Mouse (Mus musculus): ENCODE results near the gene Fbxo41. TPM values are rescaled to one million over a fixed set of nuclear protein-coding genes. Genes with fewer than 3 reads are reported as not detected.

The Fbxo41 gene
- polyA plus RNA-seq, 1 experiment, result 0.04 TPM

DNA sequence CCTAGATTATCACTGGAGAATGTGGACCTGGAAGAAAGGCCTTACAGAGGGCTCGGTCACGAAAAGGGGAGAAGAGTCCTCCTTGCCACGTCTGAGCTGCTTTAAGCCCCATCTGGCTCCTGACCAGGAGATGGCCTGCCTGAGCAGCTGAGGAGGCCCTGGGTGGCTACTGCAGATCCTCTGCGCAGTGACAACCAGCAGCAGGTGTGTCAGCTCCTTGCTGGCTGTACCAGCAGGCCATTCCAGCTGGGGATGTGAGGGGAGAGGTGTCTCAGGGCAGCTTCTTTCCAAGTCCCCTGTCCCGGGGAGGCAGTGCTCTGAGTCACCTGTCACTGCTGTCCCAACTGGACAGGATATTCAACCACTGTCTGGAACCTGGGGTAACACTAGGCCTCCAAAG is 30.3 kb downstream of the Fbxo41 start:
- WGBS, result 82% methylated on average over 5 of the region's 5 CpGs
- Histone ChIP-seq H3K27ac (ENCODE audit: control insufficient read depth, insufficient read depth, low read length) (no peak overlapping the region), H3K36me3 (ENCODE audit: control insufficient read depth, insufficient read depth, low read length) (peaks cover 17% of the 10 kb centered on the region), H3K4me1 (replicated peaks; ENCODE audit: control insufficient read depth, insufficient read depth, low read length) (no peaks in the 10 kb centered on the region), H3K27me3 (ENCODE audit: control insufficient read depth, insufficient read depth, low read length) (no peaks in the 10 kb centered on the region), H3K4me3 (ENCODE audit: control insufficient read depth, insufficient read depth, low read length) (no peak overlapping the region)
- DNase-seq, result no peak
- no peak for TF ChIP-seq CTCF (IDR thresholded peaks at IDR 0.05; ENCODE audit: borderline replicate concordance, control insufficient read depth, extremely low read depth, insufficient read depth, low read length, poor library complexity)
- no peak for TF ChIP-seq POLR2A (IDR thresholded peaks at IDR 0.05; ENCODE audit: control insufficient read depth, extremely low read depth, insufficient read depth, low read length, poor library complexity)

DNA sequence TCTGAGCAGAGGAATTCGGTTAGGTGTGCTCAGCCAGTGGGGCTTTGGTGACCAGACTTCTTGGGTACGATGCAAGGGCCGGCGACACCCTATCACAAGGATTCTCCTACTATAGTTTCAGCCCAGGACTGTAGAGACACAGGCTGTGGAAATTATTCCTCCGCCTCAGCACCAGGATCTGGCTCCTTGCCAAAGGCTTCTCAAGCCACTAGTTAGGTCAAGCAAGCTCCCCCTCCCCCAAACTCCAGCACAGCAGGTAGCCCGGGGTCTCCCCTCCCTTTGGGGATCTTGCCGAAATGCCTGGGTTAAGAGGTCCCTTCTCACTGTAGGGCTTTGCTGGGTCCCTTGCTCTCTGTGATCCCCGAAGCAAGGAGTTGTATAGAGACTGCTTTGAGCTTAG is 30.8 kb downstream of the Fbxo41 start:
- Histone ChIP-seq H3K36me3 (ENCODE audit: control insufficient read depth, insufficient read depth, low read length) (peaks cover 22% of the 10 kb centered on the region), H3K4me3 (ENCODE audit: control insufficient read depth, insufficient read depth, low read length) (no peak overlapping the region), H3K4me1 (replicated peaks; ENCODE audit: control insufficient read depth, insufficient read depth, low read length) (no peaks in the 10 kb centered on the region), H3K27ac (ENCODE audit: control insufficient read depth, insufficient read depth, low read length) (no peak overlapping the region), H3K27me3 (ENCODE audit: control insufficient read depth, insufficient read depth, low read length) (no peaks in the 10 kb centered on the region)
- 81% methylated on average over 8 of the region's 8 CpGs for WGBS
- no peak for DNase-seq
- TF ChIP-seq CTCF (IDR thresholded peaks at IDR 0.05; ENCODE audit: borderline replicate concordance, control insufficient read depth, extremely low read depth, insufficient read depth, low read length, poor library complexity) (no peak), POLR2A (IDR thresholded peaks at IDR 0.05; ENCODE audit: control insufficient read depth, extremely low read depth, insufficient read depth, low read length, poor library complexity) (no peak)

DNA sequence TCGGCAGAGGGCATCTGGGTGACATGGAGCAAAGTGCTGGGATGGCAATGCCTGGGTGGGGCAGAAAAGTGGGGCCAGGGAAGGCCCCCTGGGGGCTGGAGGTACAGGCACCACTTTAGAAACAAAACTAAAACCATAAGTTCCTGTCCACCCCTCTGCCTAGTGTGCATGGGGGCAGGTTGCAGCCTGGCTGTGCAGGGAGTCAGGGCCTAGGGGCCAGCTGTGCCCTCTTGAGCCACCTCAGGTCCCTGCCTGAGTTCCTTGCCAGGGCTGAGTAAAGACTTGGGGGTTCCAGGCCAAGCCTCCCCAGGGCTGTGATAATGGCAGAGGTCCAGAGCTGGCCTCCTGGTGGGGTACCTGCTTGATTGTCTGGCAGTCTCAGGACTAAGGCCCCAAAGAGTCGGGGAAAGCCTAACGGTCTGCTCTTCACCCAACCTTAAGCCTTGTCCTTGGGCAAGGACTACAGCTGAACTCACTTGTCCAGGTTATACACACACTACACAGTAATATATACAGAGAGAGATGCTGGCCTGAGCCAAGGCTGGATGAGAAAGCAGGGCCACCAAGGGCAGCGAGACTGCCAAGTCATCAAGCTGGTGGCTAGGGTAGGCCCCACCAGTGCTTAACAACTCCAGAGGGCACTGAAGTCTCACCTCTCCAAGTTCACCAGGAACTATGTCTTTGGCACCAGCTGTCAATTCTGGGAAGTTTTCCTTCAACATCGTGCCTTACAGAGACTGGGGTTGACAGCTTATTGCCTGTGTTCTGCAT is 32.9 kb downstream of the Fbxo41 start:
- H3K4me1 ChIP-seq (replicated peaks; ENCODE audit: control insufficient read depth, insufficient read depth, low read length), result no peaks in the 10 kb centered on the region
- TF ChIP-seq CTCF (IDR thresholded peaks at IDR 0.05; ENCODE audit: borderline replicate concordance, control insufficient read depth, extremely low read depth, insufficient read depth, low read length, poor library complexity) (no peak), POLR2A (IDR thresholded peaks at IDR 0.05; ENCODE audit: control insufficient read depth, extremely low read depth, insufficient read depth, low read length, poor library complexity) (no peak)
- H3K36me3 ChIP-seq (ENCODE audit: control insufficient read depth, insufficient read depth, low read length), result peaks cover 44% of the 10 kb centered on the region
- 86% methylated on average over 5 of the region's 5 CpGs for WGBS
- H3K27me3 ChIP-seq (ENCODE audit: control insufficient read depth, insufficient read depth, low read length), result no peaks in the 10 kb centered on the region
- DNase-seq, result no peak
- H3K27ac ChIP-seq (ENCODE audit: control insufficient read depth, insufficient read depth, low read length), result no peak overlapping the region
- no peak overlapping the region for H3K4me3 ChIP-seq (ENCODE audit: control insufficient read depth, insufficient read depth, low read length)

DNA sequence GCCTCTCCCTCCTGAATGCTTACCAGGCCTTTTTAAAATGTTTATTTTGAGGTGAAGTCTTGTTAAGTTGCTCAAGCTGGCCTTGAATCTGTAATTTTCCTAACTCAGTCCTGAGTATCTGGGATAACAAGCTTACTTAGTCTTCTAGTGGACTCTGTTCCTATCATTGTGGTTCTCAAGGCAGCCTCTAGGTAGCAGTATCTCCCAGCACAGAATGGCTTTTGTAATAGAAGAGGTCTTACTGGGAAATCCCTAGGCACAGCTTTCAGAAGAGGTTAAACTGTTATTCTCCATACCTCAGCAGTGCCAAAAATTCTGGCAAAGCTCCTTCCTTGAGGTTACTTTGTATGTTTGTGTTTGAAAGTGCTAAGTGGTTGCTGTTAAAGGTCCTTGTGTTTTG is 37.4 kb downstream of the Fbxo41 start:
- no peak for DNase-seq
- no peaks in the 10 kb centered on the region for H3K4me1 ChIP-seq (replicated peaks; ENCODE audit: control insufficient read depth, insufficient read depth, low read length)
- peaks cover 88% of the 10 kb centered on the region for H3K36me3 ChIP-seq (ENCODE audit: control insufficient read depth, insufficient read depth, low read length)
- H3K27ac ChIP-seq (ENCODE audit: control insufficient read depth, insufficient read depth, low read length), result no peak overlapping the region
- no peaks in the 10 kb centered on the region for H3K27me3 ChIP-seq (ENCODE audit: control insufficient read depth, insufficient read depth, low read length)
- no peak for TF ChIP-seq POLR2A (IDR thresholded peaks at IDR 0.05; ENCODE audit: control insufficient read depth, extremely low read depth, insufficient read depth, low read length, poor library complexity)
- no peak for TF ChIP-seq CTCF (IDR thresholded peaks at IDR 0.05; ENCODE audit: borderline replicate concordance, control insufficient read depth, extremely low read depth, insufficient read depth, low read length, poor library complexity)
- H3K4me3 ChIP-seq (ENCODE audit: control insufficient read depth, insufficient read depth, low read length), result no peak overlapping the region

DNA sequence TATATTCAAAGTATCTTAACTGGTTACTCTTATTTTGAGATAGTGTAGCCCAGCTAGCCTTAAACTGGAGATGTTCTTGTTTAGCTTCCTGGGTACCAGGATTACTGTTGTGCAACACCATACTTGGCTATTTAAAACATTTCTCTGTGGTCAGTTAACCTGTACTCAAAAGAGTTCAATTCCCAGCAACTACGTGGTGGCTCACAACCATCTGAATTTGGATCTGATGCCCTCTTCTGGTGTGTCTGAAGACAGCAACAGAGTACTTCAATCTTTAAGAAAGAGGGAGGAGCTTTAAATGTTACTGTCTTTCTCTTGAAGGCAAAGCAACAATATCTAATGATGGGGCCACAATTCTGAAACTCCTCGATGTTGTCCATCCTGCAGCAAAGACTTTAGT is 43.2 kb downstream of the Fbxo41 start:
- no peak for DNase-seq
- Histone ChIP-seq H3K36me3 (ENCODE audit: control insufficient read depth, insufficient read depth, low read length) (peaks cover 53% of the 10 kb centered on the region), H3K27me3 (ENCODE audit: control insufficient read depth, insufficient read depth, low read length) (no peaks in the 10 kb centered on the region), H3K4me1 (replicated peaks; ENCODE audit: control insufficient read depth, insufficient read depth, low read length) (no peaks in the 10 kb centered on the region), H3K27ac (ENCODE audit: control insufficient read depth, insufficient read depth, low read length) (no peak overlapping the region), H3K4me3 (ENCODE audit: control insufficient read depth, insufficient read depth, low read length) (no peak overlapping the region)
- TF ChIP-seq CTCF (IDR thresholded peaks at IDR 0.05; ENCODE audit: borderline replicate concordance, control insufficient read depth, extremely low read depth, insufficient read depth, low read length, poor library complexity) (no peak), POLR2A (IDR thresholded peaks at IDR 0.05; ENCODE audit: control insufficient read depth, extremely low read depth, insufficient read depth, low read length, poor library complexity) (no peak)
- WGBS, result 98% methylated on average over 2 of the region's 2 CpGs

DNA sequence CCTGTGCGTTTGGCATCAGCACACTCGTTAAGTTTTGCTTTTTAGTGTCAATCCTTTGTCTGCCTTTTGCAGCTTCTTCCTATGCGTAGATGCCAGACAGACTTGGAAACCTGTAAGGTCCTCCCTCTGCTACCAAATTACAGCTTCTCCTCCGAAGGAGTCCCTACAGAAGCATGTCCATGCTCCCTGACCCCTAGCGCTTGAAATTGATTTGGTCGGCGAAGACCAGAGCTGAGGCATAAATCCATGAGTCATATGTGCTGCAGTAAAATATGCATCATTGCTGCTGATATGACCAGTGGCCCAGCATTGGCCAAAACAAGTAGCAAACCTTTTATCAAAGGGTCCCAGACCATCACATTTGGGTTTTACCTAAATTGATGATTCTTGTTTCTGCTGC is 50.0 kb downstream of the Fbxo41 start:
- peak overlapping the region; percentile 82; the same call in 1 of the 2 replicates for H3K4me3 ChIP-seq (ENCODE audit: control insufficient read depth, insufficient read depth, low read length)
- no peaks in the 10 kb centered on the region for H3K27me3 ChIP-seq (ENCODE audit: control insufficient read depth, insufficient read depth, low read length)
- H3K4me1 ChIP-seq (replicated peaks; ENCODE audit: control insufficient read depth, insufficient read depth, low read length), result peaks cover 9% of the 10 kb centered on the region
- H3K36me3 ChIP-seq (ENCODE audit: control insufficient read depth, insufficient read depth, low read length), result no peaks in the 10 kb centered on the region
- no peak for DNase-seq
- WGBS, result 6% methylated on average over 7 of the region's 7 CpGs
- H3K27ac ChIP-seq (ENCODE audit: control insufficient read depth, insufficient read depth, low read length), result no peak overlapping the region; the same call in 1 of the 2 replicates
- TF ChIP-seq CTCF (IDR thresholded peaks at IDR 0.05; ENCODE audit: borderline replicate concordance, control insufficient read depth, extremely low read depth, insufficient read depth, low read length, poor library complexity) (no peak), POLR2A (IDR thresholded peaks at IDR 0.05; ENCODE audit: control insufficient read depth, extremely low read depth, insufficient read depth, low read length, poor library complexity) (no peak)

DNA sequence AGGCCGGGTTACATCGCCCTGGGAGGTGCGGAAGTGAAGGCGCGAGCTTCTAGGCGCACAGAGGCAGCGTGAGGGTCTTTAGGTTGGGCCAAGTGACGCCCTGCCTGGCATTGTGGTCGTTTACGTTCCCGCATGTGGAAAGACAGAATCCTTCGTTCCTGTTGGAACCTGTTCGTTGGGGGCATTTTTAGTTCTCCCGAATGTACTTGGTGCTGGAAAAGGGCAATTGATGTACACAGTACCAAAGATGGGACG is 50.5 kb downstream of the Fbxo41 start:
- Histone ChIP-seq H3K36me3 (ENCODE audit: control insufficient read depth, insufficient read depth, low read length) (no peaks in the 10 kb centered on the region), H3K4me1 (replicated peaks; ENCODE audit: control insufficient read depth, insufficient read depth, low read length) (peaks cover 9% of the 10 kb centered on the region), H3K27me3 (ENCODE audit: control insufficient read depth, insufficient read depth, low read length) (no peaks in the 10 kb centered on the region), H3K4me3 (ENCODE audit: control insufficient read depth, insufficient read depth, low read length) (peak overlapping the region; percentile 82), H3K27ac (ENCODE audit: control insufficient read depth, insufficient read depth, low read length) (peak overlapping the region; percentile 56)
- no peak for DNase-seq
- no peak for TF ChIP-seq POLR2A (IDR thresholded peaks at IDR 0.05; ENCODE audit: control insufficient read depth, extremely low read depth, insufficient read depth, low read length, poor library complexity)
- TF ChIP-seq CTCF (IDR thresholded peaks at IDR 0.05; ENCODE audit: borderline replicate concordance, control insufficient read depth, extremely low read depth, insufficient read depth, low read length, poor library complexity), result no peak
- WGBS, result under 1% methylated on average over 15 of the region's 15 CpGs

All from thymus, adult 2 months (tissue).